Mouse (Mus musculus) neutrophil, adult 65 days (primary cell): ENCODE measurements around the gene Tmem26. TPM values are rescaled to one million over a fixed set of nuclear protein-coding genes. Genes with fewer than 3 reads are reported as not detected.

Source experiments
- total RNA-seq: library from RNA; stranded (reverse); gene quantifications from 2 replicates; pipeline ENCODE4 v1.2.4, GENCODE M21; 2023

Gene Tmem26
- 1.2 and 1.6 TPM in 2 replicates for total RNA-seq

GRCm38 (mm10) chr10:68723568-68724360, at the start of gene Tmem26:
TSS of gene Tmem26 (plus strand) at chr10:68723646.

Other genes with a start within 250 kb of the Tmem26 start
- gene Cabcoco1, start 181.8 kb upstream of the Tmem26 start, total RNA-seq = 0.38 TPM in 1 of 2 replicates, not detected in the other